Mouse (Mus musculus): ENCODE results near the gene Timm9. TPM values are rescaled to one million over a fixed set of nuclear protein-coding genes. Genes with fewer than 3 reads are reported as not detected.

Gene Timm9
- total and polyA plus RNA-seq, 3 experiments = 68.4 to 147 TPM; not detected in 1

GRCm38 (mm10) chr12:71139258-71139828 lies 2.9 kb upstream of the Timm9 start:
- peaks cover 0 to 15% of the 10 kb centered on the region in 2 experiments; a peak in 2 of 4 replicates for H3K36me3 ChIP-seq (ENCODE audit: control insufficient read depth in 1 of 2, insufficient read depth in 2 of 2, low read length in 2 of 2)
- peaks cover 0 to 7% of the 10 kb centered on the region in 2 experiments; a peak in 2 of 4 replicates for H3K4me1 ChIP-seq (ENCODE audit: control insufficient read depth in 1 of 2, insufficient read depth in 2 of 2, low read length in 2 of 2)
- H3K4me3 ChIP-seq (ENCODE audit: control insufficient read depth in 1 of 2, insufficient read depth in 1 of 2, low read depth in 2 of 2, low read length in 2 of 2) = no peak overlapping the region
- H3K79me2 ChIP-seq (ENCODE audit: control insufficient read depth, insufficient read depth, low read length, poor library complexity) = peaks cover 22% of the 10 kb centered on the region
- TF ChIP-seq RCOR1 (IDR thresholded peaks at IDR 0.05; ENCODE audit: low read depth, low read length) = peak; percentile 60
- TF ChIP-seq SIN3A (IDR thresholded peaks at IDR 0.05; ENCODE audit: low read length) = peak; percentile 36; the same call in 1 of the 2 replicates
- TF ChIP-seq USF1 (IDR thresholded peaks at IDR 0.05; ENCODE audit: low read depth, low read length) = no peak
- no peak for TF ChIP-seq JUND (IDR thresholded peaks at IDR 0.05; ENCODE audit: low read depth, low read length)
- TF ChIP-seq MYC (IDR thresholded peaks at IDR 0.05; ENCODE audit: low read depth, low read length) = peak; percentile 73
- no peak for TF ChIP-seq CHD1 (IDR thresholded peaks at IDR 0.05; ENCODE audit: low read depth, low read length)
- peak; percentile 93 for TF ChIP-seq ZNF384 (IDR thresholded peaks at IDR 0.05; ENCODE audit: low read depth, low read length)
- TF ChIP-seq TBP (IDR thresholded peaks at IDR 0.05; ENCODE audit: low read depth, low read length) = peak; percentile 59; the same call in 1 of the 2 replicates
- TF ChIP-seq CTCF (IDR thresholded peaks at IDR 0.05 in 2 of 3, conservative IDR thresholded peaks at IDR 0.05 in 1 of 3; ENCODE audit: control insufficient read depth in 1 of 3, insufficient read depth in 1 of 3, low read depth in 2 of 3, low read length in 3 of 3, poor library complexity in 1 of 3, severe bottlenecking in 1 of 3) = peak in 2 of 3 experiments; percentile 26 to 32; a peak in 4 of 6 replicates
- TF ChIP-seq ELF1 (IDR thresholded peaks at IDR 0.05; ENCODE audit: low read depth, low read length) = no peak
- no peaks in the 10 kb centered on the region for H3K9me3 ChIP-seq (replicated peaks; ENCODE audit: insufficient read depth, low read length)
- H3K27ac ChIP-seq (ENCODE audit: control insufficient read depth, low read depth, low read length) = no peak overlapping the region
- no peak overlapping the region for H3K9ac ChIP-seq (ENCODE audit: control insufficient read depth, low read depth, low read length, poor library complexity, severe bottlenecking)
- peak; percentile 50 for DNase-seq (ENCODE audit: low read depth, low spot score)
- no peaks in the 10 kb centered on the region for H3K27me3 ChIP-seq (ENCODE audit: control insufficient read depth in 1 of 2, insufficient read depth in 2 of 2, low read length in 2 of 2)

- peak; percentile 53 for DNase-seq (ENCODE audit: low read depth, low spot score)
- Histone ChIP-seq H3K27me3 (ENCODE audit: control insufficient read depth in 1 of 2, insufficient read depth in 2 of 2, low read length in 2 of 2) (no peaks in the 10 kb centered on the region), H3K4me3 (ENCODE audit: control insufficient read depth in 1 of 2, insufficient read depth in 1 of 2, low read depth in 2 of 2, low read length in 2 of 2) (peak overlapping the region; percentile 70 to 81), H3K79me2 (ENCODE audit: control insufficient read depth, insufficient read depth, low read length, poor library complexity) (peaks cover 27% of the 10 kb centered on the region), H3K36me3 (ENCODE audit: control insufficient read depth in 1 of 2, insufficient read depth in 2 of 2, low read length in 2 of 2) (peaks cover 3 to 21% of the 10 kb centered on the region in 2 experiments; a peak in 3 of 4 replicates), H3K9ac (ENCODE audit: control insufficient read depth, low read depth, low read length, poor library complexity, severe bottlenecking) (peak overlapping the region; percentile 96), H3K4me1 (ENCODE audit: control insufficient read depth in 1 of 2, insufficient read depth in 2 of 2, low read length in 2 of 2) (peaks cover 0 to 7% of the 10 kb centered on the region in 2 experiments; a peak in 2 of 4 replicates), H3K27ac (ENCODE audit: control insufficient read depth, low read depth, low read length) (peak overlapping the region; percentile 36; the same call in 1 of the 2 replicates), H3K9me3 (replicated peaks; ENCODE audit: insufficient read depth, low read length) (no peaks in the 10 kb centered on the region)
- TF ChIP-seq TBP (IDR thresholded peaks at IDR 0.05; ENCODE audit: low read depth, low read length) (no peak), MXI1 (IDR thresholded peaks at IDR 0.05; ENCODE audit: low read depth, low read length) (no peak), RCOR1 (IDR thresholded peaks at IDR 0.05; ENCODE audit: low read depth, low read length) (no peak), UBTF (IDR thresholded peaks at IDR 0.05; ENCODE audit: borderline replicate concordance, insufficient read depth, low read depth, low read length) (no peak), NELFE (IDR thresholded peaks at IDR 0.05; ENCODE audit: low read depth, low read length) (no peak), HCFC1 (IDR thresholded peaks at IDR 0.05; ENCODE audit: low read depth, low read length) (no peak), MAZ (IDR thresholded peaks at IDR 0.05; ENCODE audit: low read depth, low read length) (no peak), MYC (IDR thresholded peaks at IDR 0.05; ENCODE audit: low read depth, low read length) (no peak), MAFK (IDR thresholded peaks at IDR 0.05; ENCODE audit: borderline replicate concordance, low read depth, low read length) (no peak), USF1 (IDR thresholded peaks at IDR 0.05; ENCODE audit: low read depth, low read length) (no peak), CHD1 (IDR thresholded peaks at IDR 0.05; ENCODE audit: low read depth, low read length) (no peak), CHD2 (IDR thresholded peaks at IDR 0.05; ENCODE audit: low read length) (no peak)
Observed at GRCm38 (mm10) chr12:71137686-71138085, 1.2 kb upstream of the Timm9 start.
